Mouse (Mus musculus) urinary bladder, postnatal 4 days (tissue): ENCODE results near the gene Pea15a.

Experiments used
- DNase-seq, 2 experiments: peaks; one replicate each; pipeline ENCODE4 v3.0.0; 2021 to 2022; ENCODE audit warnings: low spot score in 2 of 2

Gene Pea15a

DNA sequence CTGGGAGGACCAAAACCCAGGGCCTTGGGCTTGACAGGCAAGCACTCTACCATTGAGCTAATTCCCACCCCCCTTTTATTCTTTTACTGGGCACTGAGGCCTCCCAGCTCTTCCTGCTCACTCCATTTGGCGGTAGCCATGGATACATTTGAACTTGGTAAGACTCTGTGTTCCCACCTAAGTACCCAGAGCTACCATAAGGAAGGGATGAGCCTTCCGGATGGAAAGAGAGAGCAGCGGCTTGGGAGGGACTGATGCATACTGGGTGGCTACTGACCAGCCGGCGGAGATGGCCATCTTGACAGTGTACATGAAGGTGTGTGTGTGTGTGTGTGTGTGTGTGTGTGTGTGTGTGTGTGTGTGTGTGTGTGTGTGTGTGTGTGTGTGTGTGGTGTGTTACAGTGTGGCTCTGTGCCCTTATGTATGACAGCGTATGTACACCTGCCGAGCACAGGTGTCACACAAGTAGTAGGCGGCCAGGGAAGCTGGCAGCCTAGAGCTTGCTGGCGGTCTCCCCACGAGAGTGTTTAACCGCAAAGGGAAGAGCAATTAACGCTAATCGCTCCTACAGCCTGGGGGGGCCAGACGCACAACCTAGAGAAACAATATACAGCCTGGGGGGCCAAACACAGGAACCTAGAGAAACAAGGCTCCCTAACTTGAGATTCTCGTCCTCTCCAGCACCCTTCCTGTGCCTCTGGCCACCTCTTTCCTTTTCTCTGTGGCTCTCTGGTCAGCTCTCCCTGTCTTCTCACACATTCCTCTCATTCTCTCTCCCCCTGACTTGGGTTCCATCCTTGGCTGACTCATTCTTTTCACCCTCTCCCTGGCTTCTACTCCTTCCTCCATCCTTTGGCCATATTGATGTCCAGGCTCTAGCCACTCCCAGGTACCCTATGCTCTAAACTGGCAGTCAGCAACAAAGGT is 1.5 kb downstream of the Pea15a start:
- no peak for DNase-seq

DNA sequence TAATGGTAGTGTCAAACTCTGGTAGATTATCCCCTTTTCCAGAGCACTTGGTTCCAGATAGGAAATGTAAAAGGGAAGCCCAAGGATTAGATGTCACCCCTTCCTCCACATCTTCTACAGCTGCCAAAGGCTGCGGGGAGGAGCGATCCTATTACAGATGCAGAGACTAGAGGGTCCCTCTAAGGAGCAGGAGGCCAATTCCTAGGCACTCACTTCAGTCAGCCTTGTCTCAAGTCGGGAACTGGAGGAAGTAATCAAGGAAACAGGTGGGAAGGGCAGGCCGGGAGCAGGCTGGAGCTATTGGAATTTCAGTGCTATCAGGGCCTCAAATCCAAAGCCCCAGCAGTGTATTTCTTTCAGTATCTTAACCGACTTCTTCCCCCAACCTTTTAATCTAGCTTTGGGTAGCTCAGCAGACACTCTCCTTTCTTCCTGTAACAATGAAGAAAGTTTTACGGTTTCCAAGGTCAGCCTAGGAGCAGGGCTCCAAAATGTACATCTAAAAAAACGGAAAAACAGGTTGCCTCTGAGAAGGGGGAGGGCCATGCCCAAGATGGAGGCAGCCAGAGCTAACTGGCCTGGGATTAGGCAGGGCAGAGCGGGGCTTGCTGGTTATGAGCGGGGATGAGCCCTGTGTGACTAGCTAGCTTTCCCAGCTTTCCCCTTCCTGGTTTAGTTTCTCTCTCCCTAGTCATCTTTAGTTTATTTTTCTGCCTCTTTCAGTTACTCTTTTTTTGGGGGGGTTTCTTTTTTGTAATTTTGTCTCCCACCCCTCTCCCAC is 2.4 kb downstream of the Pea15a start:
- no peak for DNase-seq

DNA sequence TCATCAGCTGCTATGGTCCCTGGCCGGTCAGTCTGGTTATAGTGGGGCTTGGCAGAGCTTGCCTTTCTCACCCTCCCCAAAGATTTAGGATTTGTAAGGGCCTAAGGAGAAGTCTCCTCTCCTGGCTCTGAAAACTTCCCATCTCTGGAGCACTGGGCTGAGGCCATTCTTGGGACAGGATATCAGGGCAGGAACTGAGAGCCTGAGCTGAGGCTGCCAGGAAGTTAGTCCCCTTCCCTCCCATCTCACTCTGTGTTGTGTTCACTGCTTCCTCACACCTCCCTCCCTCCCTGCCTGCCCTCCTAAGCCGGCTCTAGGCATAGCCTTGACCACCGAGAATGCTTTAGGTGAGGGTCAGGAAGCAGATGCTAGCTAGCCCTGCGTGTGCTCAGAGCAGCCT is 3.0 kb downstream of the Pea15a start:
- no peak for DNase-seq

DNA sequence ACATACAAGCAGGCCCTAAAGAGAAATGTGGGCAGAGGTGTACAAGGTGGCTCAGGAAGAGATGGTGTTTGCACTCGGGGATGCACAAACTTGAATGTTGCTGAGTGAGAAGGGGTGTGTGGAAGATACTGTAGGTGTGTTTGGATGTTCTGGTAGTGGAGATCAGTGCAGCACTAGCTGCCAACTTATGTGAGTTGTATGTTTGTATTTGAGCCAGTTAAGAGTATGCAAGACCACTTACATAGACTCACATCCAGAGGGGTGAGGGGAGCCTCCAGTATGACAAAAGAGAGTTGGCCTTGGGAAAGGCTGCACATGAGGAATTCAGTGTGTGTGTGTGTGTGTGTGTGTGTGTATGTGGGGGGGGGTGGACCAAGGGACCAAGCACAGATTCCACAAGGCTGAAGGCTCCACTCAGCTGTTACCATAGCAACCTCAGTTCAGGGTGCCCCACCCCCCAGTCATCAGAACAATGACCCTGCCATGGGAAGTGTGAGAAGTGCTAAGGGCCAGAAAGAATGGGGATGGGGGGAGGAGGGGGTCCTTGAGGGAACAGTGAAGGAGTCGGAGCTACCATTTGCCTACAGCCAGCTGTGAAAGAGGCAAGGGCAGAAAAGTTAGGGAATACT is 3.6 kb downstream of the Pea15a start:
- no peak for DNase-seq

DNA sequence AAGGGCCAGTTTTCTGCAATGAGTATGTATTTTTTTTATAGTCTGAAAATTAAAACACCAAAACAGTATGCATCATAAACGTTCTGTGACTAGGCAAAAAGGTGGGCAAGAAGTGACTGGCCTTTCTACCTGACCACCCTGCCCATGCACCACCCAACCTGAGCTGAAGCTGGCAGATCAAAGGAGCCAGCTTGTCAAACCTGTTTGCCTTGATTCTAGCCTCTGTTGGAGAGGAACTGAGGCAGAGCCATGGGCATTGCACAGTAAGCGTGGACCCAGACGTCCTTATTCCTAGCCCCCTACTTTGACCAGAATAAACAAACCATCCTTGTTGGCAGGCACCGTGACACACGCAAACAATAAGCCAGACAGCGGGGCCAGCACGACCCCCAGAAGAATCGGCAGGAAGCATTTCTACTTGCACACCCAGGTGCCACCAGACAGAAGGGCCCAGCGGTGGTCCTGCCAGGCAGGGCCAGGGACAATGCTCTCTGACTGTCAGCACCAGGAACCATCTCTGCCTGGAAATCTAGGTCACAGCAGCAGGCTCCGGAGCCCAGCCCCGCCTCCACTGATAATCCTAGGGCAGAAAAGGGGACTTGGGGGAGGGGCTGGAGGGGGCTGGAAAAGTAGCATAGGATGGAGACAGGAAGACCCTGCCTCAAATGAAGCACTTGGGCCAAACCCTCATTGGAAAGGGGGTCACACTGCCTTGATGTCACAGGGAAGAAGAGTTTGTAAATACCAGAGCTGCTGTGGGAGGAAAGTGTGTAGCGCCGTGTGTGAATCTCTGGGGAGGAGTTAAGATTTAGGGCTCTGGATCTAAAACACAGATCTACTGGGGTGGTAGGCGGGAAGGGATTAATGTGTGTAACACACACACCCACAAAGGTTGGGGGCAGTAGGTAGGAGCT is 4.4 kb downstream of the Pea15a start:
- no peak for DNase-seq

DNA sequence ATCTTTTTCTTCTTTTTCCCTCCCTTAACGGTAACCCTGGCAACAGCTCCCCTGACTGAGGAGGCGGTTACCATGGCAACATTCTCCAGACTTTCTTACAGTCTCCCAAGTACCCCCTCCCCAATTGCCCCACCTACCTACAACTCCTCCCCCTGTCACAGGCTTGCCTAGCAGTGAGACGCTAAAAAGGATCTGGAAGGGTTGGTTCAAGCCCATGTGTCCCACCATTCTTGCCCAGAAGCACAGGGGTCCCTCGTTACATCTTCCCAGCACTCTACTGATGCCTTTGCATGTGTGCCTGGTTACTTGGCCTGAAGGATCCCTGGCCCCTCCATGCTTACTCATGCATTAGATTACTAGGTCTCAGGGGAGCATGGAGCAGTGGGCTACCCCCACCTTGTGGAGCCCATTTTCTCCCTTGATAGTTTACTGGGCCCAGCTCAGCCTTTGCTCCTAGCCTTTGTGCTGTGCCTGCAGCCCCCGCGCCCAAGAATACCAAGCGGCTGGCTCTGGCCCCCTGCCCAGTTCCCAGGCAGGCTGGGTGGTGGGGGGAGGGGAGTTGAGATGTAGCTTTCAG is 5.6 kb downstream of the Pea15a start:
- DNase-seq, result no peak

DNA sequence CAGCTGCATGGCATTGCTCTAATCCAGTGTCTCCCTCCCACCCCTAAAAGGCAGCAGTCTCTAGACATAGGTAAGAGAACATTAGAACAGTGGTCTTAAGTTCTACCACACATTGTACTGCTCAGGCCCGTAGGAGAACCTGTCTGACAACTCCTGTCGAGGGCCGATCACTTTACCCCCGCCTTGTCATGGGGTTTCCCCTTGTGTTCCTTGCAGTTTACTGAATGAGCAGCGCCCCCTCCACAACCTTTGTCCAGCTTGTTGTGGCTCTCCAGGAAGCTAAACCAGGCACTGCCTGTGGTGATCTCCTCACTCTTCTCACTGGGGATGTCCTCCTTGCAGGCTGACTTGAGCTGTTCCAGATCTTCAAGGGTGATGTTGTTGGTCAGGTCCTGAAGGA is 6.4 kb downstream of the Pea15a start:
- DNase-seq, result peak in 1 of 2 experiments; percentile 19

DNA sequence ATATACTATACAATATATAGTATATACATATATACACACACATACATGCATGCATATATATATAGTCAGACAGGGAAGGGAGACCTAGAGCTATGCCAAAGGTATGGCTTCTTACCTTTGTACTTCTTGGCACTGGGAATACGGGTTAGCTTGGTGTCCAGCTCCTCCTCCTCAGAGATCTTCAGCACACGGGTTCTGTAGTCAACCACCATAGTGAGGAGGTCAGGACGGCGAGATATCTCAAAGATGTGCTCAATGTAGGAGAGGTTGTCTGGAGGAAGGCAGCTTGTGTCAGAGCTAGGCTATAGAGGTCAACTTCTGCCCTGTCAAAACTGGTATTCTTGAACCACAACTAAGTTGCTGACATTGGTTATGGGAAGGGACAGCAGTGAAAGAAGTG is 7.6 kb downstream of the Pea15a start:
- DNase-seq, result peak in 1 of 2 experiments; percentile 12

DNA sequence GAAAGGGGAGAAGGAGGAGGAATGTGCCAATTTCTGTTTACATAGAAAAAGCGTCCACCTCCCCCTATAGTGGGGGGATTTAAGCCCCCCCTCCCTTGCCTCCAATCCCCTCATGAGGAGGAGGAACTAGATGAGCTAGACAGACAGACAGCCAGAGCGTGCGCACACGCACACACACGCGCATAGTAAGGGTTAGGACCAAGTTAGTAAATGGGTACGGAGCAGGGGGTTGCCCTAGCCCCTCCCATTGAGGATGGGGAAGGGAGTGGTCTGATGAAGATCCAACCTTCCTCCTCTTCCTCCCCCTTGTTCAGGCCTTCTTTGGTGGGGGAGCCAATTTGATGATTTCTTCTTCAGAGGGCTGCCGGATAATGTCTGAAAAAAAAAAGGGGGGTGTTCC is 8.3 kb downstream of the Pea15a start:
- peak in 1 of 2 experiments; percentile 14 for DNase-seq

DNA sequence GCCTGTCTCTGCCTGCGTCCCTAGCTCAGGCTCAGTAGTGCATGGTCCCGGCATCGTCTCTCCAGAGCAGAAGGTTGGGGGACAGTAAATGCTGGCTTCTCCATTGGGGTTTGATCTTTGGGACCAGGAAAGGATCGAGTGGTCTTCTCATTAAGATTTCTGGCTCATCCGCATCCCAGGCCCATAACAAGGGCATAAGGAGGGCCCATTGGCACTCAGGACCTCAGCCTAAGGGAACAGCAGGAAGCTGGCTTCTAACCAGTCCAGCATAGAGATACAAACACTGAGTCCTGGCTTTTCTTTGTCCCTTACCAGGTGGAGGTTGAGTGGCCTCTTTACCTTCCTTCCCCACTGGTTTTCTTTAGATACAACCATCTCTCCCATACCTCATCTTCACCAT is 8.8 kb downstream of the Pea15a start:
- peak in 1 of 2 experiments; percentile 7 for DNase-seq

DNA sequence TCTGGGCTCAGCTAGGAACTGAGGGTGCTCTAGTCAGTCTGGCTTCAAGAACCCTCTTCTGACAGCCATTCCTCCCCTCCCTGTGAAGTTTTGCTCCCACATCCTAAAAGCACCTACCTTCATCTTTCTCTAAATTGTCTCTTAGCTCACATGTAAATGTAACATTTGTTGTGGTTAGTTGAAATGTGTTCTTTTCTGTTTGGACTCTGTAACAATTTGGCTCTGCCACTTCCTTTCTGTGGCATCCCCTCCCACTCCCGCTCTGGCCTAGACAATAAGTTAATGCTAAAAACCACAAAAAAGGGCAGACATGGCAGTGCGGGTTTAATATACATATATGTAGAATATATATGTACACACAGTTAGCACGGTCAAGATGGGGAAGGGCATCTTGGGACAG is 9.5 kb downstream of the Pea15a start:
- no peak for DNase-seq

DNA sequence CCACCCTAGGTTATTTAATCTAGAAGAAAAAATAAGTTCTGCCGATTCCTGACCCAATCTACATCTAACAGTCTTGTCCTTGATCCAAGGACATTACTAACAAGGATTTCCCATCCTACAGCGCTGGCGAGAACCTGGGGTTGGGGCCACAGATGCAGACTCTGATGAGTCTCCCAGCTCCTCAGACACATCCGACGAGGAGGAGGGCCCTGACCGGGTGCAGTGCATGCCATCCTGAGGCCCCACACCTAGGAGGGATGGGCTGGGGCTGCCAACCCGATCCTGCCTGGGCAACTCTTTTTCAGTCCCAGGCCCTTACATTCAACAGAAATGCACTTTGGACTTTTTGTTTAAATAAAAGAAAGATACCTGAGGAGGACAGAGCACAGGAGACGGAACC is 12.2 kb downstream of the Pea15a start:
- DNase-seq, result no peak

DNA sequence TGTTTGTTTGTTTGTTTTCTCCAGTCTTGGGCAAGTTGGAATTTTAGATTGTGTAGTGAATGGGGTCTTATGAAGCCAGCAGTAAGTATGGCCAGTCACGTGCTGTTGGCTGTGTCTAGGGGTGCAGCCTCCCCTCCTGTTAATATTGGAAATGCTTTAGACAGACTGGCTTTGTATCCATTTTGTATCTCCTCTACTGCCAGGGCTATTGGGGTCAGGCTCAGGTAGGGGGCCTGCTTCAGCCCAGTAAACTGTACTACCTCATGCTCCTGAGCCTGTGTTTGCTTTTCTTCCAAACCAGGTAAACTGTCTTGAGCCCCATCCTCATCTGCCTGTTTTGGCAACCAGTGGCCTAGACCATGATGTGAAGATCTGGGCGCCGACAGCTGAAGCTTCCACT is 14.4 kb downstream of the Pea15a start:
- no peak for DNase-seq

DNA sequence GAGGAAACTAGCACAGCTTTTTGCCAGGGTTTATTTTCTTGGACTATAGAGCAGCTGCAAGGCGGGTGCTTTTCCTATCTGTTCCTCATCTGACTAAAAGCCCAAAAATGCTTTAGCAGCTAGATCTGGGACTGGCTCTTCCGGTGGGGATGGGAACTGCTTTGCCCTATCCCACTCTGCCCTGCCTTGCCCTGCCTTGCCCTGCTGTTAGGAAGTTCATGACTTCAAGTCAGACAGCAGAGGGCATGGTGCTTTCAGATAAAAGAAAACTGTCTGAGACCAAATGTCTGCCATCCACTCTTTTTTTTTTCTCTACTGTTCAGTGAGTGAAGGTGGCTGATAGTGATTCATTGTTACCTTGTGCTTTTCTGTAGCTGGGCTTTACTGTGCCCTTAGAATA is 15.0 kb downstream of the Pea15a start:
- no peak for DNase-seq

DNA sequence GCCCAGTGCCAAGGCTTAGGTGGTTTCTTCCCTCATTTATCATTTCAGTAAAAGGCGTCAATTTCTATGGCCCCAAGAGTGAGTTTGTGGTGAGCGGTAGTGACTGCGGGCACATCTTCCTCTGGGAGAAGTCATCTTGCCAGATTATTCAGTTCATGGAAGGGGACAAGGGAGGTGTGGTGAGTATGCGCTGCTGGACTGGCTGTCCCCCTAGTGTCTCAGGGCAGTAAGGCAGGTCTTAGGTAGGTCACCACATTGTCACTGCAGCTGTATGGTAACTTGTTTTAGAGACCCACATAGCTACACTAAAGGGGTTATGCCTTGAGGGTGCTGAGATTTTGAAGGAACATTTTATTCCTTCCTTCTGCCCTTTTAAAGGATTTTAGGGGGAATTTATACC is 17.7 kb downstream of the Pea15a start:
- DNase-seq, result no peak

DNA sequence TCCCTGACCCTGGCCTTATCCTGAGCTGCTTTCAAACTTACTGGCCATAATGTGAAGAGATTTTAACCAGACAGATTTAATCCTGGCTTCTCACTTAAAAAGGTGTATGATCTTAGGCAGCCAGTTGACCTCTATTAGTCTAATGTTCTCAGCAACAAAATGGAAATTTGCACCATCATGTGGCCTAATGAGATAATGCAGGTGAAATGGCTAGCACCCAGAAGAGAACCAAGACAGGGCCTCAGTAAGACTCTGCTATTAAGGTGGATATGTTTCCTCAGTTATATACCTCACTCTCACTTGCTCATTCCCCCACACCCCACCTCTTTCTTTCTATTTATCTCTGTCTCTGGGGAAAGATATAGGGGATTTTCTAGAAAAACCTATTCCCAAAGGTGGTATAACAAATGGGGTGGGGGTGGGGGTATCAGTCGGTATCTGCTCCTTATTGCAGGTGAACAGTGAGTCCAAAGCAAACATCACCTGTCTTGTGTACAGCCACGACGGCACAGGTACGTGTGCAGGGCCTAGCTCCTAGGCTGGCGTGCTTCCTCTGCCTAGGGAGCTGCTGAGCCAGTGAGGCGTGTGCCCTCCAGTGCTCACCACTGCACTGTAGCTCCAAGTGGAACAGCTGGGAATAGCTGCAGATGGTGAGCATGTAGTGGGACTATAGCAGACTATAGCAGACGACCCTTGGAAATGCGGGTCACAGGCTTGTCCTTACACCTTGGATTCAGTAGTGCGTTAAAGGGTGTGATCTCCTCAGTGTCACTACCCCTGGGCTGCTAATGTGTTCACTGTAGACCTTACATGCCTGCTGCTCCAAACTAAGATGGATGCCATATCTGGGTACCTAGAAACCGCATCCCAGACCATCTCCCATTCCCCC is 20.0 kb downstream of the Pea15a start:
- no peak for DNase-seq

DNA sequence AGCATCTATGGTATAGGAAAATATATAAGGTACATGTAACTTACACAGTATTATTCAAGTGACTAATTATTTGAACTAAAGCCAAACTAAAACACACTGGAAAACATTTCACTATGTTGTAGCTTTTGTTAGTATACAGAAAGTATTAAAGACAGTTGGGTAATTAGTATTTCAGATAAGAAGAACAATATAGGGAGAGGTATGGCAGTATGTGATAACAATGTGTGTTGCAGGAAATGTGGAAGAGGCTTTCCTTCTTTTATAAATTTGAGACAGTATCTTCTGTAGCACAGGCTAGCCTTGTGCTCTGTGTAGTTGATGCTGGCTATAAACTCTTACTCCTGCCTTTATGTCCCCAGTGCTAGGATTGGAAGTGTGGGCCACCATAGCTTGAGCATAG is 22.7 kb downstream of the Pea15a start:
- no peak for DNase-seq

DNA sequence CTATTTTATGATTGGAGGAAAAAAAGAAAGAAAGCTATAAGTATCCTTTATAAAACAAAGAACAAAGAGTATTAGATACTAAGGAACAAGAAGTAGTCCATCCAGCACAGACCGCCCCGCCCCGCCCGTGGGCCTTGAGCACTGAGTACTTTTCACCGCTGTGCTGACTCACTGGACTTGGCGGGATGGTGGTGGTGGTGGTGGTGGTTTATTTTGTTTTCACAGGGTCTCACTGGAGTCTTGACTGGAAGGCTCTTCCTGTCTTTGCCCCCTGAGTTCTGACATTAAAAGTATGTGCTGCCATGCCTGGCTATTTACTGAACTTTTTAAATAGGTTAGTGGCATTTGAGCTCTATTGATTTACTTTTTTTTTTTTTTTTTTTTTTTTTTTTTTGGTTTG is 23.5 kb downstream of the Pea15a start:
- no peak for DNase-seq

DNA sequence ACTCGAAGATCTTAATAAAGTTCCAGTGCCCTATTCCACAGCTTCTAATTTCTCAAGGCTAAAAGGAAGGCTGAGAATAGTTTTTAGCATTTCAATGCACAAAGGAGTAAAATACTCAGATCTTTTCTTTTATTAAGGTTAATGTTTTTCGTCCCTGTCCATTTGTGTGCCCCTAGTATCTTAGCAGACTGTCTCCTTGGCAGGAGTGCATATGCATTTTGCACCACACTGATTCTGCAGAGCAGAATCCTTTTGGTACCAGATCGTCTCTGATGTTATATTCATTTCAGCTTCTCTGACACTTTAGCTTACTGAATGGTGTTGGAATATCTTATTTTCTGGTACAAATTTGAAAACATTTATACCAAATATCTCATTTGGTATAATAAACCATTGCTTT is 24.8 kb downstream of the Pea15a start:
- no peak for DNase-seq

DNA sequence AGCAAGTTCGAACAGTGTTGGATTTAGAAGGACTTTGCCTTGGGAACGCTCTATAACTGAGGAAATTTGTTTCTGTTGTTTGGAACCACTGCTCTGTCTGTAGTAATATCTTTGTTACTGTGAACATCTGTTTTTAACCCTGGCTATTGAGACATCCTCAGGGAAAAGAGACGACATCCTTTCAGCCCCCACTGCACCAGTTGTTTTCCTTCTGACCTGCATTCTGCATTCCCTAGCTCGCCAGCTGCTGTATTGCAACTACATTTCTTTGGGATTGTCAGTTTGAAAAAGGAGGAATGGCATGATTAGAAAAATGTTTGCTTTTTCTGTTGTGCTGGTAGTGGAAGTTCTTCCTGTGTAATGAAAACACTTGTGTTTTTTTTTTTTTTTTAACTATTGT is 25.7 kb downstream of the Pea15a start:
- DNase-seq, result no peak
